22 mouse cellular contexts compared by ENCODE assay signal in the genomic region with DNA sequence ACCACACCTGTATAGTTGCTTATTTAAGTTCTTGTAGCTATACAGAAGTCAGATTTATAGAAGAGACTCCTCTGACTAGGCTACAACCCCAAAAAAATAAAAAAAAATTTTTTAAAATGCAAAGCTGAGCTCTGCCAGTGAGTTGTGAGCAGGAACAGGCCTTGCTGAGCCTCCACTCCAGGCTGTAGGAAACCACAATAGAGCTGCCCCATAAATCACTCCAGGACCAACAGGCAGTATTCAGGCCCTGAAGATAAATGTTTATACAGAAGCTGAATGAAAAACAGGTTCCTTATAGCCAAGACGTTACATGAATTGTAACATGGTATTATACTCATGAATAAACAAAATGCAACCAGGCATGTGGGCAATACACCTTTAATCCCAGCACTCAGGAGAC. TPM values are rescaled to one million over a fixed set of nuclear protein-coding genes. Genes with fewer than 3 reads are reported as not detected.
A peak's percentile ranks its signal among the peaks of the same experiment; 100 is the strongest.
DNase-seq lines count a peak whose midpoint lies in the region; ATAC-seq lines count a peak whose summit lies in the region.
"Had no signal": no experiment of that assay in that cellular context is flagged by ENCODE, and none has a peak within 500 bp of the region (broad histone marks: within the 10 kb centered on the region; RNA-seq: fewer than 3 reads in every experiment).

No protein-coding gene starts in this region.

- 15% methylated on average over 1 of the region's 1 CpGs for WGBS in kidney, embryonic 15.5 days
- WGBS in kidney, embryonic 14.5 days = 19% methylated on average over 1 of the region's 1 CpGs

- H3K27me3 ChIP-seq in kidney, embryonic 15.5 days = no peaks in the 10 kb centered on the region
- no peaks in the 10 kb centered on the region for H3K27me3 ChIP-seq in kidney, embryonic 14.5 days (ENCODE audit: control insufficient read depth, insufficient read depth, low read length)
- H3K27me3 ChIP-seq: CH12.LX; forebrain, embryonic 13.5 days; heart, embryonic 12.5 days; hindbrain, embryonic 15.5 days; Patski had no signal

- H3K9me3 ChIP-seq in kidney, embryonic 15.5 days (replicated peaks) = no peaks in the 10 kb centered on the region
- H3K9me3 ChIP-seq in kidney, embryonic 14.5 days (ENCODE audit: control insufficient read depth, low read length) = no peaks in the 10 kb centered on the region
- H3K9me3 ChIP-seq: embryonic facial prominence, embryonic 10.5 days; forebrain, embryonic 13.5 days; heart, embryonic 12.5 days; hindbrain, embryonic 15.5 days had no signal

- H3K9ac ChIP-seq in kidney, embryonic 15.5 days = no peak overlapping the region
- H3K9ac ChIP-seq in kidney, embryonic 14.5 days (ENCODE audit: low read depth, low read length) = no peak overlapping the region
- H3K9ac ChIP-seq: forebrain, embryonic 13.5 days; forebrain, postnatal 0 days; heart, embryonic 12.5 days; hindbrain, embryonic 15.5 days had no signal

- 0 out of 2 replicates have a peak overlapping the region, but pooled peaks have one; percentile 34 for H3K27ac ChIP-seq in kidney, embryonic 15.5 days
- H3K27ac ChIP-seq in kidney, embryonic 14.5 days (ENCODE audit: low read depth, low read length) = no peak overlapping the region
- H3K27ac ChIP-seq: embryonic facial prominence, embryonic 10.5 days; forebrain, embryonic 13.5 days; gastrocnemius, adult 2 months; hindbrain, embryonic 15.5 days had no signal

- H3K4me3 ChIP-seq in kidney, embryonic 15.5 days (replicated peaks) = no peak overlapping the region
- H3K4me3 ChIP-seq in kidney, embryonic 14.5 days (ENCODE audit: low read length) = no peak overlapping the region
- H3K4me3 ChIP-seq: embryonic facial prominence, embryonic 10.5 days; forebrain, embryonic 13.5 days; gastrocnemius, adult 2 months; heart, embryonic 12.5 days; hindbrain, embryonic 15.5 days had no signal

- H3K4me2 ChIP-seq in kidney, embryonic 15.5 days = no peak overlapping the region
- no peak overlapping the region for H3K4me2 ChIP-seq in kidney, embryonic 14.5 days (replicated peaks; ENCODE audit: low read depth, low read length)
- H3K4me2 ChIP-seq: forebrain, embryonic 13.5 days; hindbrain, embryonic 15.5 days had no signal

- peak; percentile 60 for DNase-seq in embryo, embryonic 10.5 days (ENCODE audit: low spot score)
- DNase-seq in c-Kit-positive CD71-positive TER-119-positive erythroid progenitor cells, embryonic 14.5 days (ENCODE audit: low spot score) = no peak
- no peak for DNase-seq in spleen, postnatal 14 days (ENCODE audit: low spot score in 2 of 2)
- DNase-seq: adrenal gland, adult 8-10 months; adrenal gland, postnatal 36 days; cerebellum, adult 11 months; cerebellum, adult 8-10 months; cerebellum, postnatal 25 days; forebrain, postnatal 0 days; gastrocnemius, adult 2 months; gastrocnemius, postnatal 25 days had no signal

- H3K4me1 ChIP-seq in kidney, embryonic 15.5 days = peaks cover 31% of the 10 kb centered on the region
- peaks cover 25% of the 10 kb centered on the region; the same call in 1 of the 2 replicates for H3K4me1 ChIP-seq in kidney, embryonic 14.5 days (ENCODE audit: control insufficient read depth, insufficient read depth, low read length)

- peaks cover 34% of the 10 kb centered on the region for H3K36me3 ChIP-seq in kidney, embryonic 15.5 days
- H3K36me3 ChIP-seq in kidney, embryonic 14.5 days (ENCODE audit: control insufficient read depth, insufficient read depth, low read length) = peaks cover 8% of the 10 kb centered on the region

- no peak for ATAC-seq in kidney, embryonic 15.5 days (replicated peaks; ENCODE audit: low FRiP score)
- no peak for ATAC-seq in kidney, embryonic 14.5 days (ENCODE audit: low FRiP score, low TSS enrichment)
- ATAC-seq in common myeloid progenitor, adult 5-6 weeks (replicated peaks; ENCODE audit: low read depth, poor library complexity, severe bottlenecking) = peak; percentile 37; the same call in 1 of the 2 replicates
- ATAC-seq in hematopoietic stem cell, adult 5-6 weeks (replicated peaks in 1 of 2; ENCODE audit: insufficient read depth in 1 of 2, low FRiP score in 2 of 2, low TSS enrichment in 1 of 2, low read depth in 1 of 2, poor library complexity in 2 of 2, severe bottlenecking in 2 of 2) = peak; percentile 65 to 76
- no peak for ATAC-seq in activated CD4-positive, CD25-positive, alpha-beta regulatory T cell, adult 4 months
- ATAC-seq: forebrain, embryonic 13.5 days; forebrain, postnatal 0 days; Patski had no signal

RNA-seq across cellular contexts. Expression of a gene that starts 5.2 kb away (rescaled TPM):
- 192 and 214 TPM in 2 replicates for polyA plus RNA-seq in kidney, embryonic 15.5 days (2015; fragmentation: Nextera tagmentation; extraction: Ambion mirVana)
- 224 and 255 TPM in 2 replicates for polyA plus RNA-seq in kidney, embryonic 14.5 days (2014; fragmentation: Nextera tagmentation; extraction: Ambion mirVana)
- 150 and 163 TPM in 2 replicates for total RNA-seq in common myeloid progenitor, adult 5-6 weeks (2017)
- total RNA-seq in hematopoietic stem cell, adult 5-6 weeks (2017) = 210 and 247 TPM in 2 replicates
- polyA plus RNA-seq in activated CD4-positive, CD25-positive, alpha-beta regulatory T cell, adult 4 months (2017; shearing (Covaris generic)) = 100 to 1,000 TPM; 207 to 223 TPM

RNA-seq across cellular contexts. Expression of a gene that starts 44.5 kb away (rescaled TPM):
- 61.6 and 63.3 TPM in 2 replicates for polyA plus RNA-seq in kidney, embryonic 15.5 days (2015; fragmentation: Nextera tagmentation; extraction: Ambion mirVana)
- polyA plus RNA-seq in kidney, embryonic 14.5 days (2014; fragmentation: Nextera tagmentation; extraction: Ambion mirVana) = 59.9 and 80.3 TPM in 2 replicates
- total RNA-seq in common myeloid progenitor, adult 5-6 weeks (2017) = 55.4 and 62.9 TPM in 2 replicates
- 66.3 and 116 TPM in 2 replicates for total RNA-seq in hematopoietic stem cell, adult 5-6 weeks (2017)
- polyA plus RNA-seq in activated CD4-positive, CD25-positive, alpha-beta regulatory T cell, adult 4 months (2017; shearing (Covaris generic)) = 100 to 1,000 TPM; 103 to 138 TPM

Comparison
In these comparisons a context has a peak if more than half of its experiments do, and no peak if none do; other contexts are left out.
1. ATAC-seq: peak in common myeloid progenitor, adult 5-6 weeks (single experiment) and hematopoietic stem cell, adult 5-6 weeks (2 of 2); none in kidney, embryonic 15.5 days (single experiment), kidney, embryonic 14.5 days (single experiment) and activated CD4-positive, CD25-positive, alpha-beta regulatory T cell, adult 4 months (single experiment).